ENCODE assay signal across 9 mouse cellular contexts in genomic region chr16:21814861-21815668, GRCm38 (mm10). TPM values are rescaled to one million over a fixed set of nuclear protein-coding genes. Genes with fewer than 3 reads are reported as not detected.
A peak's percentile ranks its signal among the peaks of the same experiment; 100 is the strongest.
DNase-seq lines count a peak whose midpoint lies in the region; ATAC-seq and TF ChIP-seq lines count a peak whose summit lies in the region.
"Had no signal": no experiment of that assay in that cellular context is flagged by ENCODE, and none has a peak within 500 bp of the region (broad histone marks: within the 10 kb centered on the region; RNA-seq: fewer than 3 reads in every experiment).

No protein-coding gene starts in this region.

- H3K9me3 ChIP-seq in intestine, embryonic 16.5 days (ENCODE audit: control insufficient read depth, low read length): no peaks in the 10 kb centered on the region

- H3K27ac ChIP-seq in spleen, adult 2 months (ENCODE audit: insufficient read depth, low read length): no peak overlapping the region
- no peak overlapping the region for H3K27ac ChIP-seq in intestine, embryonic 16.5 days (ENCODE audit: low read length)
- H3K27ac ChIP-seq: macrophage had no signal

- WGBS in spleen, adult 2 months: 61% methylated on average over 11 of the region's 11 CpGs
- WGBS in intestine, embryonic 16.5 days: 58% methylated on average over 11 of the region's 11 CpGs

- no peaks in the 10 kb centered on the region for H3K27me3 ChIP-seq in spleen, adult 2 months (ENCODE audit: control insufficient read depth, insufficient read depth, low read length)
- no peaks in the 10 kb centered on the region for H3K27me3 ChIP-seq in intestine, embryonic 16.5 days (replicated peaks; ENCODE audit: control insufficient read depth, insufficient read depth, low read length)

- peak; percentile 73 for ATAC-seq in frontal cortex, adult (ENCODE audit: low TSS enrichment)
- ATAC-seq in intestine, embryonic 16.5 days: peak; percentile 35; the same call in 1 of the 2 replicates

- TF ChIP-seq POLR2A in spleen, adult 2 months (IDR thresholded peaks at IDR 0.05; ENCODE audit: low read depth, low read length): no peak

- peaks cover 2% of the 10 kb centered on the region; the same call in 1 of the 2 replicates for H3K4me1 ChIP-seq in spleen, adult 2 months (ENCODE audit: control insufficient read depth, insufficient read depth, insufficient read length)
- peaks cover 3% of the 10 kb centered on the region; the same call in 1 of the 2 replicates for H3K4me1 ChIP-seq in intestine, embryonic 16.5 days (ENCODE audit: control insufficient read depth, insufficient read depth, low read length)

- no peaks in the 10 kb centered on the region for H3K36me3 ChIP-seq in spleen, adult 2 months (ENCODE audit: control insufficient read depth, insufficient read depth, low read length)
- no peaks in the 10 kb centered on the region for H3K36me3 ChIP-seq in intestine, embryonic 16.5 days (ENCODE audit: control insufficient read depth, insufficient read depth, low read length)

- no peak overlapping the region for H3K4me2 ChIP-seq in intestine, embryonic 16.5 days (ENCODE audit: low read depth, low read length)

- no peak for TF ChIP-seq CTCF in spleen, adult 2 months (IDR thresholded peaks at IDR 0.05; ENCODE audit: extremely low read depth, insufficient read depth, insufficient read length, insufficient replicate concordance)

- intact Hi-C loops in left cerebral cortex, postnatal 25 days (cut with DNase I): loop anchor here (2.0 to 5.0 kb wide), 2 partner anchors 44 to 328 kb away; no protein-coding TSS in a partner anchor

- no peak overlapping the region for H3K9ac ChIP-seq in intestine, embryonic 16.5 days (ENCODE audit: low read depth, low read length)

- DNase-seq in spleen, adult 2 months (ENCODE audit: low read depth in 1 of 2, low spot score in 2 of 2): no peak
- no peak for DNase-seq in spleen, adult 12 weeks (ENCODE audit: low spot score)
- DNase-seq in cerebellum, adult 11-12 months: peak; percentile 26
- peak; percentile 59 to 86 for DNase-seq in left cerebral cortex, postnatal 25 days (ENCODE audit: low spot score in 2 of 2)
- peak; percentile 59 for DNase-seq in naive thymus-derived CD4-positive, alpha-beta T cell, adult 2 months (ENCODE audit: low read depth)
- DNase-seq in ovary, adult 18-20 months (ENCODE audit: low spot score): no peak

- H3K4me3 ChIP-seq in spleen, adult 2 months (ENCODE audit: extremely low read depth, insufficient read depth, insufficient read length): 0 out of 2 replicates have a peak overlapping the region, but pooled peaks have one; percentile 16
- no peak overlapping the region for H3K4me3 ChIP-seq in intestine, embryonic 16.5 days (ENCODE audit: low read length)

RNA-seq across cellular contexts. Expression of gene Map3k13, which starts 20.9 kb away (rescaled TPM):
- polyA plus RNA-seq in spleen, adult 2 months (2012; rRNA removed): 0.16 and 0.20 TPM in 2 replicates
- 2.2 and 2.8 TPM in 2 replicates for polyA plus RNA-seq in intestine, embryonic 16.5 days (2015; fragmentation: Nextera tagmentation; extraction: Ambion mirVana)
- 10 to 100 TPM; 14.7 to 16.0 TPM for total RNA-seq in left cerebral cortex, postnatal 25 days (2021)

RNA-seq across cellular contexts. Expression of gene Ehhadh, which starts 27.5 kb away (rescaled TPM):
- 1.4 and 1.7 TPM in 2 replicates for polyA plus RNA-seq in spleen, adult 2 months (2012; rRNA removed)
- 20.2 and 25.9 TPM in 2 replicates for polyA plus RNA-seq in intestine, embryonic 16.5 days (2015; fragmentation: Nextera tagmentation; extraction: Ambion mirVana)
- total RNA-seq in left cerebral cortex, postnatal 25 days (2021): 1 to 10 TPM; 1.5 to 1.7 TPM

Comparison
In these comparisons a context has a peak if more than half of its experiments do, and no peak if none do; other contexts are left out.
1. DNase-seq: peak in cerebellum, adult 11-12 months (single experiment), left cerebral cortex, postnatal 25 days (2 of 2) and naive thymus-derived CD4-positive, alpha-beta T cell, adult 2 months (single experiment); none in spleen, adult 2 months (0 of 2), spleen, adult 12 weeks (single experiment) and ovary, adult 18-20 months (single experiment).